Mouse (Mus musculus): ENCODE data around the gene Olfr9.
"Not testable (repeated sequence)": the region's sequence is repeated elsewhere in the genome, so short reads cannot be mapped to it uniquely, and the experiment has no call there.

The Olfr9 gene

GRCm38 (mm10) chr10:129004032-129004920 is 15.0 kb downstream of the Olfr9 start:
- DNase-seq (ENCODE audit: low spot score in 2 of 2): no peak

- no peak for DNase-seq (ENCODE audit: low spot score in 2 of 2)
These were observed 21.1 kb downstream of the Olfr9 start, which contains the start of gene Olfr763 for GRCm38 (mm10) chr10:129010288-129010841. Gene Olfr763, plus strand, starts transcription at chr10:129010791.

GRCm38 (mm10) chr10:129011511-129011910 is 22.3 kb downstream of the Olfr9 start:
- DNase-seq (ENCODE audit: low spot score in 2 of 2): not testable (repeated sequence)

GRCm38 (mm10) chr10:129014477-129014876 is 25.2 kb downstream of the Olfr9 start:
- no peak for DNase-seq (ENCODE audit: low spot score in 2 of 2)

- DNase-seq (ENCODE audit: low spot score in 2 of 2): no peak
These were observed 34.1 kb downstream of the Olfr9 start for GRCm38 (mm10) chr10:129023319-129023718.

- no peak for DNase-seq (ENCODE audit: low spot score in 2 of 2)
These were observed 36.9 kb downstream of the Olfr9 start for GRCm38 (mm10) chr10:129026018-129026662.

GRCm38 (mm10) chr10:129028343-129028742 is 39.1 kb downstream of the Olfr9 start:
- no peak for DNase-seq (ENCODE audit: low spot score in 2 of 2)

GRCm38 (mm10) chr10:129039796-129040195 is 50.6 kb downstream of the Olfr9 start, which contains the start of gene Olfr764-ps1:
Gene Olfr764-ps1, minus strand, starts transcription at chr10:129039896.
- no peak for DNase-seq (ENCODE audit: low spot score in 2 of 2)

All from heart, adult 9 months (tissue).